Mouse (Mus musculus): ENCODE measurements around the gene Hilpda.

GRCm38 (mm10) chr6:29317286-29317685 is 45.0 kb downstream of the Hilpda start:
- TF ChIP-seq POLR2A (IDR thresholded peaks at IDR 0.05; ENCODE audit: extremely low read depth, insufficient read depth, low read length) (no peak), CTCF (IDR thresholded peaks at IDR 0.05; ENCODE audit: low read depth, low read length) (no peak)
